Mouse (Mus musculus) kidney, postnatal 0 days (tissue): ENCODE measurements around the gene H2al1f. TPM values are rescaled to one million over a fixed set of nuclear protein-coding genes. Genes with fewer than 3 reads are reported as not detected.
"Not testable (repeated sequence)": the region's sequence is repeated elsewhere in the genome, so short reads cannot be mapped to it uniquely, and the experiment has no call there.

Experiments used
- ATAC-seq: fragments of 200-750 bp; cut with Nextera tagmentation; replicated peaks from 2 replicates; pipeline ENCODE4 v1.8.0; 2017; ENCODE audit warnings: low read depth, moderate number of reproducible peaks, moderate TSS enrichment, moderate library complexity; ENCODE audit not compliant: low FRiP score
- DNase-seq: peaks from one replicate; pipeline ENCODE4 v3.0.0-alpha.2; 2016; ENCODE audit warnings: low spot score
- H3K27ac ChIP-seq: fragments of 300-500 bp; sonication (generic); 2 replicates; pipeline ENCODE4 v1.5.1; 2014; ENCODE audit warnings: mild to moderate bottlenecking
- H3K27me3 ChIP-seq: fragments of 300-500 bp; sonication (generic); 2 replicates; pipeline ENCODE4 v1.6.1; 2014; ENCODE audit warnings: low read length, mixed read lengths; ENCODE audit not compliant: insufficient read depth
- H3K36me3 ChIP-seq: fragments of 300-500 bp; sonication (generic); 2 replicates; pipeline ENCODE4 v1.6.1; 2014; ENCODE audit warnings: low read length, mixed read lengths; ENCODE audit not compliant: insufficient read depth
- H3K4me1 ChIP-seq: fragments of 300-500 bp; sonication (generic); replicated peaks from 2 replicates; pipeline ENCODE4 v1.6.1; 2014; ENCODE audit warnings: antibody characterized with exemption, low read length, mixed read lengths; ENCODE audit not compliant: insufficient read depth
- H3K4me2 ChIP-seq: fragments of 300-500 bp; sonication (generic); 2 replicates; pipeline ENCODE4 v1.6.1; 2014; ENCODE audit warnings: mild to moderate bottlenecking, low read length, moderate library complexity, mixed read lengths
- H3K4me3 ChIP-seq: fragments of 300-500 bp; sonication (generic); replicated peaks from 2 replicates; pipeline ENCODE4 v1.5.1; 2014; ENCODE audit warnings: low read depth, low read length
- H3K9ac ChIP-seq: fragments of 300-500 bp; sonication (generic); 2 replicates; pipeline ENCODE4 v1.6.1; 2014; ENCODE audit warnings: low read depth, low read length
- H3K9me3 ChIP-seq: fragments of 300-500 bp; sonication (generic); replicated peaks from 2 replicates; pipeline ENCODE4 v1.6.1; 2016; ENCODE audit warnings: low read length, inconsistent platforms, mixed read lengths
- CTCF ChIP-seq: IDR thresholded peaks from 2 replicates; pipeline ENCODE4 v1.5.1; 2016; ENCODE audit warnings: antibody characterized with exemption, low read depth, mild to moderate bottlenecking, moderate library complexity
- WGBS: fragments of 180-500 bp; shearing (Covaris S2); extraction: QIAGEN DNeasy Blood & Tissue Kit; methylation state at CpG from one replicate; pipeline ENCODE4 v1.1.7; 2014; 5-methylcytosine and 5-hydroxymethylcytosine counted together
- polyA plus RNA-seq: library from polyadenylated mRNA; unstranded; fragments of >200 nt; fragmentation: Nextera tagmentation; extraction: Ambion mirVana; gene quantifications from 2 replicates; pipeline ENCODE4 v1.2.1, GENCODE M21; 2015

H2al1f gene
- polyA plus RNA-seq, 1 experiment from 2014 or later, result not detected

DNA sequence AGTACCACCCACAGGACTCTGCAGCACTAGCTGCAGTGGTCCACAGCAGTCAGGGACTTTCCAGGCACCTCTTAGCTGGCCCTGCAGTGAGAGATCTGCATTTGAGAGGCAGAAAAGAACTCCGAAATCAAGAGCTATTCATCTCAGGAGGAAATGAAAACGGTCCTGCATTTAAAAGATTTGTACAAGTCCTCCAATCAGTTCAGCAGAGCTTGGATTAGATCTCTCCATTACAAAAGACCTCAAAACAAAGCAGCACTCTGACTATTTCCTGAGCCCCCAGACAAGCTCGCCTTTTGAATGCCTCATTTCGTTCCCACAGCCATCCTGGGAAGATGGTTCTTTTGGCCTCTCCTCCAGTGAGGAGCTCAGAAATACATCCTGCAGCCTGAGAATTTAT lies 25.7 kb upstream of the H2al1f start:
- no peaks in the 10 kb centered on the region for H3K27me3 ChIP-seq
- no peak overlapping the region for H3K27ac ChIP-seq
- no peaks in the 10 kb centered on the region for H3K9me3 ChIP-seq
- no peaks in the 10 kb centered on the region for H3K4me1 ChIP-seq
- 76% methylated on average over 4 of the region's 4 CpGs for WGBS
- TF ChIP-seq CTCF, result no peak
- no peak overlapping the region for H3K4me2 ChIP-seq
- H3K9ac ChIP-seq, result no peak overlapping the region
- DNase-seq (no peak), ATAC-seq (no peak)
- no peak overlapping the region for H3K4me3 ChIP-seq
- no peaks in the 10 kb centered on the region for H3K36me3 ChIP-seq

DNA sequence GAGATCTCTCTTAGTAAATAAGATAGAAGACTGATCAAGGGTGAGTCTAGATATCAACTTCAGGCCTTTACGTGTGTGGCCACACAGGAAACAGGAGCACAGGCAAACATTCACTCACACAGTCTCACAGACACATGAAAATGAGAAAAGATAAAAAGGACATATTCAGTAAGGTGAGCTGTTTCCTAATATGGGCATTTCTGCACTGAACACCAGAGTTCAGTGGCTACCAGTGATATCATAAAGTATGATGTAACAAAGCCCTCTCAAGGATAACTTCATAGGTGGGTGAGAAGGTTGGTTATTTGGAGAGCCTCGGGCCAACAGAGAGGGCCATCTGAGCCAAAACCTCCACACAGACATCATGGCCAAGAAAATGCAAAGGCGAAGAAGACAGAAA lies 16.0 kb upstream of the H2al1f start, which contains the start of gene H2al1a:
Gene H2al1a, plus strand, starts transcription at position 301 of the 400 bp plus-strand sequence.
- H3K27ac ChIP-seq, DNase-seq, H3K4me1 ChIP-seq, H3K9ac ChIP-seq, H3K27me3 ChIP-seq, H3K4me3 ChIP-seq, H3K9me3 ChIP-seq, ATAC-seq, H3K36me3 ChIP-seq, H3K4me2 ChIP-seq: not testable (repeated sequence)
- no CpG with 5 or more reads among the region's 3 CpGs for WGBS

DNA sequence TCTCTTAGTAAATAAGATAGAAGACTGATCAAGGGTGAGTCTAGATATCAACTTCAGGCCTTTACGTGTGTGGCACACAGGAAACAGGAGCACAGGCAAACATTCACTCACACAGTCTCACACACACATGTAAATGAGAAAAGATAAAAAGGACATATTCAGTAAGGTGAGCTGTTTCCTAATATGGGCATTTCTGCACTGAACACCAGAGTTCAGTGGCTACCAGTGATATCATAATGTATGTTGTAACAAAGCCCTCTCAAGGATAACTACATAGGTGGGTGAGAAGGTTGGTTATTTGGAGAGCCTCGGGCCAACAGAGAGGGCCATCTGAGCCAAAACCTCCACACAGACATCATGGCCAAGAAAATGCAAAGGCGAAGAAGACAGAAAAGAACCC lies 12.8 kb upstream of the H2al1f start, which contains the start of gene H2al1b:
Gene H2al1b, plus strand, starts transcription at position 301 of the 400 bp plus-strand sequence.
- H3K4me3 ChIP-seq, H3K9me3 ChIP-seq, ATAC-seq, H3K27ac ChIP-seq, DNase-seq, H3K9ac ChIP-seq, H3K27me3 ChIP-seq, H3K36me3 ChIP-seq, H3K4me2 ChIP-seq, H3K4me1 ChIP-seq: not testable (repeated sequence)
- 95% methylated on average over 1 of the region's 3 CpGs for WGBS

DNA sequence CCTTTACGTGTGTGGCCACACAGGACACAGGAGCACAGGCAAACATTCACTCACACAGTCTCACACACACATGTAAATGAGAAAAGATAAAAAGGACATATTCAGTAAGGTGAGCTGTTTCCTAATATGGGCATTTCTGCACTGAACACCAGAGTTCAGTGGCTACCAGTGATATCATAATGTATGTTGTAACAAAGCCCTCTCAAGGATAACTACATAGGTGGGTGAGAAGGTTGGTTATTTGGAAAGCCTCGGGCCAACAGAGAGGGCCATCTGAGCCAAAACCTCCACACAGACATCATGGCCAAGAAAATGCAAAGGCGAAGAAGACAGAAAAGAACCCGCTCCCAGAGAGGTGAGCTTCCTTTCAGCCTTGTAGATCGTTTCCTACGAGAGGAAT lies 9.6 kb upstream of the H2al1f start, which contains the start of gene H2al1c:
Gene H2al1c, plus strand, starts transcription at position 301 of the 400 bp plus-strand sequence.
- H3K9me3 ChIP-seq, H3K9ac ChIP-seq, ATAC-seq, H3K4me2 ChIP-seq, H3K36me3 ChIP-seq, H3K4me3 ChIP-seq, H3K27ac ChIP-seq, DNase-seq, H3K4me1 ChIP-seq, H3K27me3 ChIP-seq: not testable (repeated sequence)
- WGBS, result 93% methylated on average over 1 of the region's 6 CpGs

DNA sequence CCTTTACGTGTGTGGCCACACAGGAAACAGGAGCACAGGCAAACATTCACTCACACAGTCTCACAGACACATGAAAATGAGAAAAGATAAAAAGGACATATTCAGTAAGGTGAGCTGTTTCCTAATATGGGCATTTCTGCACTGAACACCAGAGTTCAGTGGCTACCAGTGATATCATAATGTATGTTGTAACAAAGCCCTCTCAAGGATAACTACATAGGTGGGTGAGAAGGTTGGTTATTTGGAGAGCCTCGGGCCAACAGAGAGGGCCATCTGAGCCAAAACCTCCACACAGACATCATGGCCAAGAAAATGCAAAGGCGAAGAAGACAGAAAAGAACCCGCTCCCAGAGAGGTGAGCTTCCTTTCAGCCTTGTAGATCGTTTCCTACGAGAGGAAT lies 6.4 kb upstream of the H2al1f start, which contains the start of gene H2al1d:
Gene H2al1d, plus strand, starts transcription at position 301 of the 400 bp plus-strand sequence.
- H3K4me3 ChIP-seq, result not testable (repeated sequence)

DNA sequence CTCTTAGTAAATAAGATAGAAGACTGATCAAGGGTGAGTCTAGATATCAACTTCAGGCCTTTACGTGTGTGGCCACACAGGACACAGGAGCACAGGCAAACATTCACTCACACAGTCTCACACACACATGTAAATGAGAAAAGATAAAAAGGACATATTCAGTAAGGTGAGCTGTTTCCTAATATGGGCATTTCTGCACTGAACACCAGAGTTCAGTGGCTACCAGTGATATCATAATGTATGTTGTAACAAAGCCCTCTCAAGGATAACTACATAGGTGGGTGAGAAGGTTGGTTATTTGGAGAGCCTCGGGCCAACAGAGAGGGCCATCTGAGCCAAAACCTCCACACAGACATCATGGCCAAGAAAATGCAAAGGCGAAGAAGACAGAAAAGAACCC lies 3.3 kb upstream of the H2al1f start, which contains the start of gene H2al1e:
Gene H2al1e, plus strand, starts transcription at position 301 of the 400 bp plus-strand sequence.
- H3K9ac ChIP-seq, H3K4me3 ChIP-seq, H3K27ac ChIP-seq, ATAC-seq, H3K4me1 ChIP-seq, H3K9me3 ChIP-seq, H3K36me3 ChIP-seq, H3K27me3 ChIP-seq, DNase-seq, H3K4me2 ChIP-seq: not testable (repeated sequence)
- WGBS, result no CpG with 5 or more reads among the region's 3 CpGs

More for the DNA sequence above, 6.4 kb upstream of the H2al1f start, which contains the start of gene H2al1d:
- DNase-seq, H3K4me1 ChIP-seq, H3K27ac ChIP-seq, H3K9ac ChIP-seq, H3K27me3 ChIP-seq, H3K9me3 ChIP-seq, H3K4me2 ChIP-seq, H3K36me3 ChIP-seq, ATAC-seq: not testable (repeated sequence)
- WGBS, result no CpG with 5 or more reads among the region's 6 CpGs

DNA sequence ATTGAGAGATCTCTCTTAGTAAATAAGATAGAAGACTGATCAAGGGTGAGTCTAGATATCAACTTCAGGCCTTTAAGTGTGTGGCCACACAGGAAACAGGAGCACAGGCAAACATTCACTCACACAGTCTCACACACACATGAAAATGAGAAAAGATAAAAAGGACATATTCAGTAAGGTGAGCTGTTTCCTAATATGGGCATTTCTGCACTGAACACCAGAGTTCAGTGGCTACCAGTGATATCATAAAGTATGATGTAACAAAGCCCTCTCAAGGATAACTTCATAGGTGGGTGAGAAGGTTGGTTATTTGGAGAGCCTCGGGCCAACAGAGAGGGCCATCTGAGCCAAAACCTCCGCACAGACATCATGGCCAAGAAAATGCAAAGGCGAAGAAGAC lies 3.0 kb downstream of the H2al1f start, which contains the start of gene H2al1g:
Gene H2al1g, plus strand, starts transcription at position 301 of the 400 bp plus-strand sequence.
- not testable (repeated sequence) for DNase-seq, H3K9ac ChIP-seq, H3K36me3 ChIP-seq, H3K9me3 ChIP-seq, ATAC-seq, H3K27ac ChIP-seq, H3K4me2 ChIP-seq, H3K4me1 ChIP-seq, H3K4me3 ChIP-seq, H3K27me3 ChIP-seq
- no CpG with 5 or more reads among the region's 3 CpGs for WGBS

DNA sequence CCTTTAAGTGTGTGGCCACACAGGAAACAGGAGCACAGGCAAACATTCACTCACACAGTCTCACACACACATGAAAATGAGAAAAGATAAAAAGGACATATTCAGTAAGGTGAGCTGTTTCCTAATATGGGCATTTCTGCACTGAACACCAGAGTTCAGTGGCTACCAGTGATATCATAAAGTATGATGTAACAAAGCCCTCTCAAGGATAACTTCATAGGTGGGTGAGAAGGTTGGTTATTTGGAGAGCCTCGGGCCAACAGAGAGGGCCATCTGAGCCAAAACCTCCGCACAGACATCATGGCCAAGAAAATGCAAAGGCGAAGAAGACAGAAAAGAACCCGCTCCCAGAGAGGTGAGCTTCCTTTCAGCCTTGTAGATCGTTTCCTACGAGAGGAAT lies 6.2 kb downstream of the H2al1f start, which contains the start of gene H2al1h:
Gene H2al1h, plus strand, starts transcription at position 301 of the 400 bp plus-strand sequence.
- DNase-seq, H3K27me3 ChIP-seq, H3K9me3 ChIP-seq, H3K4me3 ChIP-seq, H3K36me3 ChIP-seq, H3K4me2 ChIP-seq, ATAC-seq, H3K9ac ChIP-seq, H3K27ac ChIP-seq, H3K4me1 ChIP-seq: not testable (repeated sequence)
- WGBS, result no CpG with 5 or more reads among the region's 6 CpGs

DNA sequence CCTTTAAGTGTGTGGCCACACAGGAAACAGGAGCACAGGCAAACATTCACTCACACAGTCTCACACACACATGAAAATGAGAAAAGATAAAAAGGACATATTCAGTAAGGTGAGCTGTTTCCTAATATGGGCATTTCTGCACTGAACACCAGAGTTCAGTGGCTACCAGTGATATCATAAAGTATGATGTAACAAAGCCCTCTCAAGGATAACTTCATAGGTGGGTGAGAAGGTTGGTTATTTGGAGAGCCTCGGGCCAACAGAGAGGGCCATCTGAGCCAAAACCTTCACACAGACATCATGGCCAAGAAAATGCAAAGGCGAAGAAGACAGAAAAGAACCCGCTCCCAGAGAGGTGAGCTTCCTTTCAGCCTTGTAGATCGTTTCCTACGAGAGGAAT lies 9.4 kb downstream of the H2al1f start, which contains the start of gene H2al1i:
Gene H2al1i, plus strand, starts transcription at position 301 of the 400 bp plus-strand sequence.
- not testable (repeated sequence) for H3K4me1 ChIP-seq, ATAC-seq, H3K36me3 ChIP-seq, H3K27me3 ChIP-seq, H3K9ac ChIP-seq, H3K27ac ChIP-seq, H3K4me2 ChIP-seq, H3K4me3 ChIP-seq, DNase-seq, H3K9me3 ChIP-seq
- 100% methylated on average over 3 of the region's 5 CpGs for WGBS
